Mouse (Mus musculus) embryonic fibroblast, embryonic 13.5 days (primary cell): Measurements from ENCODE around the gene Nfatc4.

Experiments
- CTCF ChIP-seq: IDR thresholded peaks from 2 replicates; pipeline ENCODE4 v1.5.1; 2011; ENCODE audit warnings: mild to moderate bottlenecking, control low read depth, low read length, moderate library complexity, borderline replicate concordance; ENCODE audit not compliant: insufficient read depth
- POLR2A ChIP-seq: IDR thresholded peaks from 2 replicates; pipeline ENCODE4 v1.6.1; 2011; ENCODE audit warnings: low read depth, mild to moderate bottlenecking, control low read depth, low read length, moderate library complexity

DNA sequence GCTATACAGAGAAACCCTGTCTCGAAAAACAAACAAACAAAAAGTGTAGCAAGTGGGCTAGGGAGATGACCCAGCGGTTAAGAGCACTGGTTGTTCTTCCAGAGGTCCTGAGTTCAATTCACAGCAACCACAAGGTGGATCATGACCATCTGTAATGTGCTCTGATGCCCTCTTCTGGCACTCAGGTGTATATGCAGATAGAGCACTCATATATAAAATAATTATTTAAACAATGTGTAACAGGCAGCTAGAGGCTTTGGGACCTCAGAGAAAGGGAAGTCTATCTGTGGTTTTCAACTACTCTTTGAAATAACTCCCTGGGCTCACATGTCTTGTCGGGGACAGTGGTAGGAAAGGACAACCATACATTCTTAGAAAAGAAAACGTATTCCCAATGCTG, 15.8 kb downstream of the Nfatc4 start:
- no peak for TF ChIP-seq CTCF
- no peak for TF ChIP-seq POLR2A
